Mouse (Mus musculus) erythroblast, embryonic 14.5 days (primary cell): ENCODE data around the gene Rsph6a.

ENCODE experiments used
- GATA1 ChIP-seq: IDR thresholded peaks from 2 replicates; pipeline ENCODE4 v1.6.1; 2012; ENCODE audit warnings: low read length, inconsistent platforms, mixed read lengths
- TAL1 ChIP-seq: IDR thresholded peaks from 3 replicates; pipeline ENCODE4 v1.6.1; 2012; ENCODE audit warnings: low read length, inconsistent platforms, mixed read lengths

DNA sequence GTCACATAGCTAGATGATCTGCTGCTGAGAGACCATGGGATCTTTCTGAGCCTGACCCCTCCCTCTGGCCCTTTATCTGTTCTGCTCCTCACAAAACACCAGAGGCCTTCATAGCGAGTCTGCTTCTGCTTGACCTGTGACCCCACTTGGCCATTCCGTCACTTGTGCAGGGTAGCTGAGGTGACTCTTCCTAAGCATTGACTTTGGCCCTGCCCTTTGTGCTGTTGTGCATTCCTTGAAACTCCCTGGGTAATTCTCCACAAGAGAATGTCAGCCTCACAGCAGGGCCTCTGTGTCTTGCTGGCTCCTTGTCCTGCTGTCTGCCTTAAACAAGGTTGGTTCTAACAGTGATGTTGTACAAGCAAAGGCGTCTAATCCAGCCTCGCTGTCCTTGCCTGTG is 22.8 kb upstream of the Rsph6a start:
- no peak for TF ChIP-seq TAL1
- no peak for TF ChIP-seq GATA1
